Mouse (Mus musculus) spleen, embryonic (tissue): ENCODE measurements around the gene Efna1.

Experiments used
- CTCF ChIA-PET: fragments of 350-600 bp; sonication (Branson Sonifier 250); formaldehyde crosslinking; loops from one replicate; lab custom pipeline; 2022; lab: Charles Lee

Efna1 gene

DNA sequence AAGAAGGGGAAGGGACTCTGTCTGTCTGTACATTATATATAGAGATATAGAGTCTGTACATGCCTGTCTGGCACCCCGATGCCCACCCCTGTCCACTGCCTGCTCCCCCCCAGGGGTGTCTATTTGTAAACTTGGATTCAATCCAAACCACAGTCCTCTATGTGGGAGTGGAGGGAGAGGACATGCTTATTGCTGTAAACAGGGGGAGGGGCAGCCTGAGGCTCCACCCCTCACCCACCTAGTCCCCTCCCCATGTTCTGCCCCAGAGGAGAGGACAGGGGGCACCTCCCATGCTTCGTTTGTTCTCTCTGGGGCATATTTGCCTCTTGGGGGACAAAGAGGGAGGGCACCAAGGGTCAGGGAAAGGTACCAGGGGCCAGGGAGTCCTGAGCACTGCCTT is 33.8 kb upstream of the Efna1 start:
- CTCF ChIA-PET = interaction anchor here (1.1 kb wide), 1 partner anchor 15 kb away, joined by 3 read pairs; no protein-coding TSS in a partner anchor

DNA sequence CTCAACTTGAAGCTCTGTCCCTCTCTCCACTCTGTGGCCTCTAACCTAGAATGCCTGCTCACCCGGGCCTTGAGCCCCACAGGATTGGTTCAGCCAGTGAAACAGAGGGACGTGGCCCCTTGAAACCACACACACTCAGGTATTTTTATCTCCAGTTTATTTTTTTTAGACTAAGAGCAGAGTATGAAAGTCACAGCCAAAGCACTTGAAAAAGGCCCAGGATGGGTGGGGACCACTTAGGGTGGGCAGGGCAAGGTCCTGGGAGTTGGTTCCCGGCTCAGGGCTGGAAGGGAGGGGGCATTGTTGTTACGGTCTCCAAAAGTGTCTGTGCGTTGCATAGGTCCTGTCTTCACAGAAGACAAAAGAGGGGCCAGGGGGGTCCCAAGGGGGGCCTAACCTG is 33.4 kb upstream of the Efna1 start:
- CTCF ChIA-PET = no interaction called here

DNA sequence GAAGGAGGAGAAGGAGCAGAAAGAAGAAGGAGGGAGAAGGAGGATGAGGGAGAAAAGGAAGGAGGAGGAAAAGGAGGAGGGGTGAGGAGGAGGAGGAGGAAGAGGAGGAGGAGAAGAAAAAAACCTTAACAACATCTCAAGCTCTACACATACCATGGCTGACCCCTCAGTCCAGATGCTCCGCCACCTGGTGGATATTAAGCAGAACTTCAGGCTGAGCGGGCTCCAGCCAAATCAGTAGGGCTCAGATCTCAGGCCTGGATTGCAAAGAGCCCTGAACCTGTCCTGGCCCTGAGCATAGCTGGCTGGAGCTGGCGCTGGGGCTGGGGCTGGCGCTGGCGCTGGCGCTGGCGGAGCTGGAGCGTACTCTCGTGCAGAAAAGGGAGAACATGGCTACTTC is 27.1 kb upstream of the Efna1 start:
- CTCF ChIA-PET = interaction anchor here (0.7 to 1.4 kb wide), 2 partner anchors 63 to 69 kb away, joined by 4 to 6 read pairs; partner anchors contain the start of genes Krtcap2 and Trim46

DNA sequence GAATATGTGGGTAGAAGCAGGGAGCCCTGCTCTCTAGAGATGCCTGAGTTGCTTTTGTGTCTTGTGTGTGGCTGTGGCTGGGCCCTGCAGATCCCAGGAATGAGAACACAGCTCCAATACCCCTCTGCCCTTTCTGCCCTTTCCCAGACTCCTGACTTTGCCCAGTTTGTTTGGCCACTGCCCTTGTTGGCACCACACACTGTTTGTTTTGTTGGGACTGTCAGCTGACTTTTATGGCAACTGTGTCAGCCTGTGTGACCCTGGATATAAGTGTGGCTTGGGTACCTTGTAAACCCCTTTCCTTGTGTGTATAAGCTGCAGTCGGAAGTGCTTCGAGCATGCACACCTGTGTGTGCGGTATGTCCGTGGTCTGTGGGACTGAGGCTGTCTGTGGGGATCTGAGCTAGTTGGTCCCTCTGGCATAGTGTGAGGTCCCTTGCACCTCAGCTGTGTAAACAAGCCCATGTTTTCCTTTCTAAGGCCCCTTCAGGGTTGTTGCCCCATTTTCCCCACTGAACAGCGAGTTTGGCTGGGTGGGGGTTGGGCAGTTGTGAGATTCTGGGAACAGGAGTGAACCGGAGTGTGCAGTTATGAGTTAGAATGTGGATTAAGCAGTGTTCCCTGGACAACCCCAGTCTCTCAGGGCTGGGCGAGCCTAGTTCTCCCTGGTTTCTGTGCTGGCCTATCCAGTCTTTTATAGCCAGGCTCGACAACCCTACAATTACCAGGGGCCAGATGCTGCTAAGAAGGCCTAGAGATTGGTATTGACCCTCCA is 24.8 kb upstream of the Efna1 start:
- CTCF ChIA-PET = no interaction called here

DNA sequence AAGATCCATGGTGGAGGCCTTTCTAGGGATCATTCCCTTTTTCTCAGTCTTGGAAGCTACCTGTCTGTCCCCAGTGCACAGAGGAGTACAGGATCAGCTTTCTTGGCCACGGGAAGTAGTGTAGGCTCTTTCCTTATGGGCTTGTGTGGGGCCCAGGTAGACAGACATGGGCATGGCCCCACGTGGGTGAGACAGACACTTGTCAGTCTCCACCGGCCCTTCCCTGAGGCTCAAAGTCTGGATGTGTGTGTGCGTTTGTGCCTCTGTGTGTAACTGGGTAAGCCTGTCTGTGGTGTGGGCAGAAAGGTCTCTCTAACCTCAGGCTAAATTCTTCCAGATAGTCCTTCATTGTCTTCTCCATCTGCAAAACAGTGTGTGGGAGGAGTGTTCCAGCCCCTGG is 24.2 kb upstream of the Efna1 start:
- CTCF ChIA-PET = interaction anchor here (1.2 kb wide), 1 partner anchor 54 kb away, joined by 4 read pairs; no protein-coding TSS in a partner anchor

DNA sequence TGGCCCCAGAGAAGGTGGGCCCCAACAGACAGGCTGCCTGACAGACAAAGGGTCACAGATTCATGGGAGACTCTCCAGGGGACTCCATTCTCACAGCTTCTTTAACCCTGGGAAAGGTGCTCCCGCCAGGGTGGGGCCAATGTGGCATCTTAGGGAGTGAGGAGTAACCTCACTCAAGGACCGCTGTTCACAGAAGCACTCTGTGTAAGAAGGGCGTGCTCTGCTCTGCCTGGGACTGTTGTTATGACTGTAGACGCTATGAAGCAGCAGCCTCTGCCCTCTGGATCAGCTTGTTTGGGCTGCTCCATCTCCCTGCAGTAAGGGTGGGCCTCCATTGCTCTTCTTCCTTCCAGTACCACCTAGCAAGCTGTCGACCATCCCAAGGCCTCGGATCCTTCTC is 23.5 kb upstream of the Efna1 start:
- CTCF ChIA-PET = interaction anchor here (1.2 kb wide), 1 partner anchor 53 kb away, joined by 4 read pairs; no protein-coding TSS in a partner anchor

DNA sequence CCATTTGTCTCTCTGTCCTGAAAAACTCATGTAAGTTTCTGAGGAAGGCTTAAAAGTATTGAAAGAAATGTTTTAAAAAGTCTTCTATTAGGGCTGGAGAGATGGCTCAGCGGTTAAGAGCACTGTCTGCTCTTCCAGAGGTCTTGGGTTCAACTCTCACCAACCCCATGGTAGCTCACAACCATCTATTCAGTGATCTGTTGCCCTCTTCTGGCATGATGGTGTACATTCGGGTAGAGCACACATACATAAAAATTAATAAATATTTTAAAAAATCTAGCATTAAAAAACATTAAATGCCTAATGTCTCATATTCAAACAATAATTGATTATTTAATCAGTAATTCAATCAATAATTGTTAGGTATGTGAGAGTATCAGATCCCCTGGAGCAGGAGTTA is 19.6 kb upstream of the Efna1 start:
- CTCF ChIA-PET = no interaction called here

DNA sequence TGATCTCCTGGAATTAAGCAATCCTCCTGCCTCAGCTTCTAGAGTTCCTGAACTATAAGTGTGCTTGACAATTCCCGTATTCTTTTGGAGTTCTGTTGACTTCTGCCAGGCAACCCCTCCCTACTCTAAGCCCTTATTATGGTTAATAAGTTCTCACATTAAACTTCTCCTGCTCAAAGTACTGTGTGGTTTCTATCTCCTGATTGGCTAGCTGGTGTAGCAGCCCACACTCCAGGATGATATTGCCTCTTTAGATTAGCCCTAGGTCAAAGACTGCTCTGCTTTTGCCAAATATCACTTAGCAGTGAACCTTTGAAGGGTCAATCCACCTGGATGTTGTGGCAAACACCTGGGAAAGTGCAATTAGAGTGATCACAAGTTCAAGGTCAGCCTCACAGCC is 19.1 kb upstream of the Efna1 start:
- CTCF ChIA-PET = interaction anchor here (1.1 to 1.3 kb wide), 2 partner anchors 15 kb away, joined by 3 read pairs; no protein-coding TSS in a partner anchor

- CTCF ChIA-PET = interaction anchor here (0.5 to 1.3 kb wide), 4 partner anchors 15 to 140 kb away, joined by 3 to 4 read pairs (median 4); no protein-coding TSS in a partner anchor
These were observed 18.6 kb upstream of the Efna1 start for GRCm38 (mm10) chr3:89299499-89299898.

DNA sequence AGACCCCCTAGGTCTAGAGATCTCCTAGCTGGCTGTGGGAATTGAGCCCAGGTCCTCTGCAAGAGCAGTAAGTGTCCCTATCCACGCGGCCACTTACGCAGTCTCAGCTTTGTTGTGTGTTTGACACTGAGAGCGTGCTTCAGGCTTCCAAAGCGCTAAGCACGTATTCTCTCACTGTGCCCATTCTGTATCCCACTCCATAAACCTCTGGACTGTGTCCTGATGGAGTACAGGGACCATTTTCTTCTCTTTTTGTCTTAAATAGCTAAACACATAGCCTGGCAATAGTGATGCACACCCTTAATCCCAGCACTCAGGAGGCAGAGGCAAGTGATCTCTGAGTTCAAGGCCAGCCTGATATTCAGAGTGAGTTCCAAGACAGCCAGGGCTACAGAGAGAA is 18.0 kb upstream of the Efna1 start:
- CTCF ChIA-PET = interaction anchor here (0.5 to 1.3 kb wide), 4 partner anchors 14 to 140 kb away, joined by 3 to 4 read pairs (median 4); no protein-coding TSS in a partner anchor

- CTCF ChIA-PET = interaction anchor here (0.6 kb wide), 1 partner anchor 439 kb away, joined by 3 read pairs; no protein-coding TSS in a partner anchor
These were observed 15.9 kb upstream of the Efna1 start for GRCm38 (mm10) chr3:89296761-89297396.

DNA sequence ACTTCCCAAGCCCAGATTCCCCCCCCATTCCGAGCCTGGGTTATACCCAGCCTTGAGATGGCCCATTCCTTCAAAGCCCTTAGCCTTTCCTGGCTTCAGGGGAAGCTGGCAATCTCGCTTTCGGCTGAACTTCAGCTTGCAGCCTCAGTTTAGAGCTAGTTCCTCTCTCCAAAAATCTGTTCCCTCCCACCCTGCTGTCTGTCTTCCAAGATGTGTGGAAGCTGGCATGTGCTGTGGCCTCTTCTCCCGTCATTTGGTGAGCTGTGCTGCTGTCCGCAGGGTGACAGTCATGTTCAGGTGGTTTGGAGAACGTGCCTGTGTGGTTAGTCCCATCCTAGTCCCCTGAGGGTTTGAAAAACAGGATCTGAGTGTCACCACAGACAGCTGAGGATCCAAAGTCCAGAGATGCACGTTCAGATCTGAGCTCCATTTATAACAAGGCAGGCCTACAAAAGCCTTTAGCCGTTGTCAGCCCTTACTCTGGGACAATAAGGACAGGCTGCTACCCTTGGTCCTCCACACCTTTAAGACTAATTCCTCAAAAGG is 14.8 kb upstream of the Efna1 start:
- CTCF ChIA-PET = no interaction called here

DNA sequence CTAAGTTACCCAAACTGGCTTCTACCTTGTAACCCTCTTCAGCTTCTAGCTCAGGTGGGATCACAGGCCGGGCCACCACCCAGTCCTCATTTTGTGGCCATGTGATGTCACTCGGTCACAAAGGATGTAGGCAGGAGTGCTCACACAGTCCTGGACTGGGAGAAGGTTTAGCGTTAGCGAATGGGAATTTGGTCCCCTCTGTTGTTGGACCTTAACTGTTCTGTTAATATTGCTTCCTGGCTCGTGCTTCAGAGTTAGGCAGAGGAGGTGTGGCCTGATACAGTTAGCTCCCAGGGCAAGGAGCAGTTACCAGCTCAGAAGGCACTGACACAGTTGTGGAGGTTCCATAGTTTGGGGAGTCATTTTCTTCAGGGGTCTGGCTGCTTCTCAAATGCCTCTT is 13.3 kb upstream of the Efna1 start:
- CTCF ChIA-PET = interaction anchor here (1.0 kb wide), 1 partner anchor 45 kb away, joined by 3 read pairs; no protein-coding TSS in a partner anchor

DNA sequence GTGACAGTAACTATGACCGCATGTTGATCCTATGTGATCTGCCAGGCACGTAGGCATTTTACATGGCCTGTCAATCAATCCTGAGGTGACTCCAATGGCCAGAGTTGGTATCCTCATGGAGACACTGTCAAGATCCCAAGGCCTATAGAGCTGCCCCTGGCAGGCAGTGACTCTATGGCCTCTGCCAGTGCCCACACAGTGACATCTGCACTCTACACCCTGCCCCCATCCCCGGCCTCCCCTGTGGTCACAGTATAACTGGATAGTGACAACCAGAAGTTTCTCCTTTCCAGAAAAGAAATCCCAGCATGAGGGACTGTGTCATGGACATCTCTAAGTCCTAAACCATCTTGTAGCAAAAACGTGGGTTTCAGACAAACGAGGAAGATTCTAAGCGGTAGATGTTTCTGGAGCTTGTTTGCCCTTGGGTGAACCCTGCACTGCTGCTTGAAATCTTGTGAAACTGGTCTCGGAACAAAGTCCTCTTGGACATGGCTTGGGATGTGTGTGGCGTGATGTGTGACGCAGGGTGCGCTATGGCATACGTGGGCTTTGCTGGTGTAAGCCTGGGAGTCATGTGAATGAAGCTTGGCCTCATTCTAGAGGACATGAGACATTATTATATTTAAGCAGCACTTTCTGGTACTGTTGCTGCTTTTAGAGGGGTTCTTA is 12.4 kb upstream of the Efna1 start:
- CTCF ChIA-PET = interaction anchor here (1.0 kb wide), 1 partner anchor 44 kb away, joined by 3 read pairs; no protein-coding TSS in a partner anchor

DNA sequence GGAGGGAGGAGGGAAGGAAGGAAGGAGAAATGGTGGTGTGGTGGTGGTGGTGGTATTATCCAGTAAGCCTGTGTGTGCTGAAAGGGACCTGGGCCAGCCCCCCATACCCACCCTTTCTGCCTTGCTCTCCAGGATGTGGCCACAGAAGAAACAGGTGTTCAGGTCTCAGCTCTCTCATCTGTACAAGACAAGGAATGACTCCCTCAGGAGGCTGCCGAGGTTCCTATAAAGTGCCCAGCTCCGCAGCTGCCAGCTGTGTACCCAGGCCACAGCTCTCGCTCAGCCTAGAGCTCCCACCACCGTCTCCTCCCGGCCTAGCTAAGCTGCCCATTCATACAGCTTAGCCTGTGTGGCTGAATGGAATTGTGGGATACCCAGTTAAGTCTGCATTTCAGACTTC is 11.4 kb upstream of the Efna1 start:
- CTCF ChIA-PET = interaction anchor here (0.7 kb wide), 1 partner anchor 179 kb away, joined by 3 read pairs; no protein-coding TSS in a partner anchor

GRCm38 (mm10) chr3:89291874-89292273 is 10.9 kb upstream of the Efna1 start:
- CTCF ChIA-PET = interaction anchor here (0.7 kb wide), 1 partner anchor 179 kb away, joined by 3 read pairs; no protein-coding TSS in a partner anchor

- CTCF ChIA-PET = no interaction called here
These were observed 7.6 kb upstream of the Efna1 start for GRCm38 (mm10) chr3:89288503-89288928.

DNA sequence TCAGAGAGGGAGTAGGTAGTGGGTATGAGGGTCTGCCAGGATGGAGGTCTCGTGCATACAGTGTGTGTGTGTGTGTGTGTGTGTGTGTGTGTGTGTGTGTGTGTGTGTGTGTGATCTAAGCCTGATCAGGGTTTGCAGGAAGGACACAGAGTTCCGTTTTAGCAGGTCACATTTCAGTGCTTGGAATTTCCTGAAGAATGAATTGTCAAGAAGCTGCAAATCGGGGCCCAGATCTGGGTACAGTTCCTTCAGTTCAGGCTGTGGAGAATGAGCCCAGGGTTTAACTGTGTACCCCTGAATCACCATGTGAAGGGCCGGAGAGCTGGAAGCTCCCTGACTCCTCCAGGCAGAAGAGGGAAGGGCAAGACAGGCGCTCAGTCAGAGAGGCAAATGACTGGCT is 6.3 kb upstream of the Efna1 start:
- CTCF ChIA-PET = interaction anchor here (0.6 kb wide), 2 partner anchors 37 to 237 kb away, joined by 3 to 20 read pairs; no protein-coding TSS in a partner anchor

GRCm38 (mm10) chr3:89285526-89285925 is 4.6 kb upstream of the Efna1 start:
- CTCF ChIA-PET = no interaction called here

GRCm38 (mm10) chr3:89284261-89284660 is 3.3 kb upstream of the Efna1 start:
- CTCF ChIA-PET = interaction anchor here (0.6 to 1.1 kb wide), 2 partner anchors 15 to 21 kb away, joined by 3 read pairs; no protein-coding TSS in a partner anchor

DNA sequence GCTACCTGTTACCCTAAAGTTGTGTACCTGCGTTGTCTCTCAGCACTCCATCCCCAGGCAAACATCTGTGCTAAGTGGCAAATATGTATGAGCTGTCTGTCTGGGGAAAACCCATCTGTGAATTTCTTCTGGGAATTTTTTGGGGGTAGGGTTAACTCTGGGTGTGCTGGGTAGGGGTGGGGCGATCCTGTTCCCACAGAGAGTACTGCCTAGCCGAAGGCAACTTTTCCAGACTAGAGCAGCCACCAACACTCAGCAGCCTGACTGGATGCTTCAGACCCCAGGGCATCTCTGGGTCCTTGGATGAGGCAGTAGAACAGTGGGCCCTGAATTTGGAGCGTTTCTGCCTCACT is 1.3 kb upstream of the Efna1 start:
- CTCF ChIA-PET = interaction anchor here (0.7 to 2.1 kb wide), 4 partner anchors 15 to 1114 kb away, joined by 3 to 12 read pairs (median 4); no protein-coding TSS in a partner anchor
